Mouse (Mus musculus) liver, postnatal 0 days (tissue): ENCODE data around the gene Sema3f. TPM values are rescaled to one million over a fixed set of nuclear protein-coding genes. Genes with fewer than 3 reads are reported as not detected.

ENCODE experiments used
- ATAC-seq: fragments of 200-750 bp; cut with Nextera tagmentation; 2 replicates; pipeline ENCODE4 v1.8.0; 2017; ENCODE audit warnings: mild to moderate bottlenecking, moderate library complexity
- DNase-seq: peaks from one replicate; pipeline ENCODE4 v3.0.0-alpha.2; 2016
- H3K27ac ChIP-seq: fragments of 300-500 bp; sonication (generic); 2 replicates; pipeline ENCODE4 v1.5.1; 2014; ENCODE audit warnings: antibody characterized with exemption, moderate library complexity, mild to moderate bottlenecking, low read depth
- H3K27me3 ChIP-seq: fragments of 300-500 bp; sonication (generic); 2 replicates; pipeline ENCODE4 v1.6.1; 2014; ENCODE audit warnings: low read length, control low read depth, mixed read lengths; ENCODE audit not compliant: insufficient read depth
- H3K36me3 ChIP-seq: fragments of 300-500 bp; sonication (generic); replicated peaks from 2 replicates; pipeline ENCODE4 v1.6.1; 2014; ENCODE audit warnings: mild to moderate bottlenecking, control low read depth, low read length, moderate library complexity, mixed read lengths; ENCODE audit not compliant: insufficient read depth
- H3K4me1 ChIP-seq: fragments of 300-500 bp; sonication (generic); 2 replicates; pipeline ENCODE4 v1.6.1; 2014; ENCODE audit warnings: antibody characterized with exemption, mild to moderate bottlenecking, control low read depth; ENCODE audit not compliant: insufficient read depth
- H3K4me2 ChIP-seq: fragments of 300-500 bp; sonication (generic); 2 replicates; pipeline ENCODE4 v1.6.1; 2014; ENCODE audit warnings: low read depth, mild to moderate bottlenecking, low read length, moderate library complexity, mixed read lengths
- H3K4me3 ChIP-seq: fragments of 300-500 bp; sonication (generic); 2 replicates; pipeline ENCODE4 v1.5.1; 2014; ENCODE audit warnings: low read depth, low read length
- H3K9ac ChIP-seq: fragments of 300-500 bp; sonication (generic); replicated peaks from 2 replicates; pipeline ENCODE4 v1.6.1; 2014; ENCODE audit warnings: mild to moderate bottlenecking, moderate library complexity
- H3K9me3 ChIP-seq: fragments of 300-500 bp; sonication (generic); 2 replicates; pipeline ENCODE4 v1.6.1; 2016; ENCODE audit warnings: mild to moderate bottlenecking, control low read depth, low read length, mixed read lengths
- CTCF ChIP-seq: sonication (generic); IDR thresholded peaks from 2 replicates; pipeline ENCODE4 v1.5.1; 2016; ENCODE audit warnings: antibody characterized with exemption, low read depth
- EP300 ChIP-seq: IDR thresholded peaks from 2 replicates; pipeline ENCODE4 v1.6.1; 2016; ENCODE audit warnings: antibody characterized with exemption, low read depth, mild to moderate bottlenecking
- WGBS: fragments of 180-500 bp; shearing (Covaris S2); extraction: QIAGEN DNeasy Blood & Tissue Kit; methylation state at CpG from one replicate; pipeline ENCODE4 v1.1.7; 2014; ENCODE audit not compliant: insufficient replicate concordance; 5-methylcytosine and 5-hydroxymethylcytosine counted together
- polyA plus RNA-seq: library from polyadenylated mRNA; unstranded; fragments of >200 nt; fragmentation: Nextera tagmentation; extraction: Ambion mirVana; gene quantifications from 2 replicates; pipeline ENCODE4 v1.2.1, GENCODE M21; 2015

Sema3f gene
- polyA plus RNA-seq, 1 experiment from 2014 or later: 0.76 TPM

GRCm38 (mm10) chr9:107632478-107632877 lies 77.8 kb downstream of the Sema3f start:
- Histone ChIP-seq H3K27me3 (no peaks in the 10 kb centered on the region), H3K36me3 (peaks cover 14% of the 10 kb centered on the region; the same call in 1 of the 2 replicates), H3K9me3 (no peaks in the 10 kb centered on the region), H3K27ac (peak overlapping the region; percentile 97), H3K4me2 (peak overlapping the region; percentile 79), H3K4me1 (peaks cover 58% of the 10 kb centered on the region), H3K4me3 (peak overlapping the region; percentile 99), H3K9ac (peak overlapping the region; percentile 99)
- TF ChIP-seq CTCF (no peak), EP300 (0 out of 2 replicates have a peak, but pooled peaks have one; percentile 18)
- ATAC-seq (peak; percentile 35), DNase-seq (peak; percentile 75)
- 28% methylated on average over 6 of the region's 6 CpGs for WGBS

GRCm38 (mm10) chr9:107631861-107632260 lies 78.4 kb downstream of the Sema3f start:
- Histone ChIP-seq H3K27ac (peak overlapping the region; percentile 97), H3K27me3 (no peaks in the 10 kb centered on the region), H3K9ac (peak overlapping the region; percentile 99), H3K4me2 (peak overlapping the region; percentile 79), H3K4me3 (peak overlapping the region; percentile 99; the same call in 1 of the 2 replicates), H3K9me3 (no peaks in the 10 kb centered on the region), H3K4me1 (peaks cover 65% of the 10 kb centered on the region), H3K36me3 (peaks cover 17% of the 10 kb centered on the region; the same call in 1 of the 2 replicates)
- TF ChIP-seq CTCF (no peak), EP300 (no peak)
- no peak for ATAC-seq
- DNase-seq: no peak
- 87% methylated on average over 8 of the region's 8 CpGs for WGBS

Other genes with a start within 250 kb of the Sema3f start
- 15.7 and 17.9 TPM in 2 replicates for gene Tmem115, start 176.5 kb downstream of the Sema3f start, polyA plus RNA-seq
- gene Cyb561d2, start 168.3 kb downstream of the Sema3f start, polyA plus RNA-seq: 18.5 and 19.6 TPM in 2 replicates
- gene Nprl2, start 168.2 kb downstream of the Sema3f start, polyA plus RNA-seq: 8.5 TPM in 2 replicates
- gene Zmynd10, start 163.2 kb downstream of the Sema3f start, polyA plus RNA-seq: 0.59 and 0.73 TPM in 2 replicates
- gene Rassf1, start 158.9 kb downstream of the Sema3f start, polyA plus RNA-seq: 12.4 and 15.1 TPM in 2 replicates
- gene Tusc2, start 147.2 kb downstream of the Sema3f start, polyA plus RNA-seq: 34.3 and 35.9 TPM in 2 replicates
- gene Hyal2, start 142.5 kb downstream of the Sema3f start, polyA plus RNA-seq: 53.9 and 54.5 TPM in 2 replicates
- gene Hyal1, start 133.5 kb downstream of the Sema3f start, polyA plus RNA-seq: 2.5 and 3.3 TPM in 2 replicates
- 10.4 and 11.6 TPM in 2 replicates for gene Naa80, start 131.6 kb downstream of the Sema3f start, polyA plus RNA-seq
- 0.65 and 0.86 TPM in 2 replicates for gene Hyal3, start 129.7 kb downstream of the Sema3f start, polyA plus RNA-seq
- gene Ifrd2, start 122.8 kb downstream of the Sema3f start, polyA plus RNA-seq: 63.6 and 68.0 TPM in 2 replicates
- gene Sema3b, start 101.2 kb downstream of the Sema3f start, polyA plus RNA-seq: 0.41 and 0.56 TPM in 2 replicates
- gene Gnai2, start 75.1 kb downstream of the Sema3f start, polyA plus RNA-seq: 146 and 159 TPM in 2 replicates
- 147 and 174 TPM in 2 replicates for gene Slc38a3, start 40.9 kb downstream of the Sema3f start, polyA plus RNA-seq
- 5.8 and 6.2 TPM in 2 replicates for gene Gnat1, start 30.8 kb downstream of the Sema3f start, polyA plus RNA-seq
- 37.8 and 41.7 TPM in 2 replicates for gene Rbm5, start 60.5 kb upstream of the Sema3f start, polyA plus RNA-seq
- 14.3 and 17.0 TPM in 2 replicates for gene Rbm6, start 162.8 kb upstream of the Sema3f start, polyA plus RNA-seq
- gene Mon1a, start 177.7 kb upstream of the Sema3f start, polyA plus RNA-seq: 5.3 and 5.8 TPM in 2 replicates
- 0.37 and 0.38 TPM in 2 replicates for gene Mst1r, start 196.4 kb upstream of the Sema3f start, polyA plus RNA-seq
- gene Actl11, start 218.0 kb upstream of the Sema3f start, polyA plus RNA-seq: not detected in 2 replicates
- gene Camkv, start 225.2 kb upstream of the Sema3f start, polyA plus RNA-seq: 0.04 and 0.09 TPM in 2 replicates
- 5.4 and 6.5 TPM in 2 replicates for gene Traip, start 239.7 kb upstream of the Sema3f start, polyA plus RNA-seq